Mouse (Mus musculus) fibroblast of lung, adult 2 months (primary cell): ENCODE measurements at regions not wholly inside any gene's neighbourhood (a gene's known extent, or its start where the extent isn't known, plus 50 kb on each side); places are given as distances from the start of the nearest gene placed in this dataset.

ENCODE experiments used
- DNase-seq: peaks from one replicate; pipeline ENCODE4 v3.0.0-alpha.2; 2011; ENCODE audit warnings: low read depth

DNA sequence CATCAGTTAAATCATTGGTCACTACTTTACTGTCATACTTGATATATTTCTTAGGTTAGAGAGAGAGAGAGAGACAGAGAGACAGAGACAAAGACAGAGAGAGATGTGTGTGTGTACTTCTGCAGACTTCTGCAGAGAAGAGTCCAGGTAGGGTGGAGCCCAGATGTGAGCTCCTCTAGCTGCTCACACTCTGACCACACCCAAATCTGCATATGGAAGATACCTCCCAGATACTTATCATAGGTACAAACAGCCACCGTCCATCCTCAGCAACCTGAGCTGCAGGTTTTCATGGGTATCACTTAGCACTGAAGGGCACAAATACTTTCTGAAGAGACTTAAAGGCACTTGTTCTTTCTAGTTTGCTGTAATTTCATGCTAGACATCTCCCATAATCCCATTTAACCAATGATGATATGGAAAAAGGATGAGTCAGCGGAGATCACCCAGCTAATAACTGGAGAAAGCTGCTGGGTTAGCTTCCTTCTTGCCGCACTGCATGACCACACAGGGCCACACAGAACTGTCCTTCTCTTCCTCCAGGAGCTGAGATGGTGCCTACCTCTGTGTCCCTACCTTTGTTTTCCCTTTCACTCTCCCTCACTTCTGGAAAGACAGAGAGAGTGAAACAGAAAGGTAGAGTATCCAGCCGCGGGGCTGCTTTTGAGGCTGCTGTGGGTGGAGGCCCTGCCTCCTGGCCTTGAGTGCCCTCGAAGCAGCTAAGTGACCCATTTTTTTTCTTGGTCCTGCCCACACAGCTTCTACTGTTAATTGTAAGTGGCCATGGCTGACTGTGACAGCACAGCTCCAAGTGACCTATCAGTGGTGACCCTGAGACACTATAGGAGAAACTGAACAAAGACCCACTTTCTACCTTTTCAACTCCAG lies 214.5 kb upstream of the Ankrd55 start:
- DNase-seq, result no peak

DNA sequence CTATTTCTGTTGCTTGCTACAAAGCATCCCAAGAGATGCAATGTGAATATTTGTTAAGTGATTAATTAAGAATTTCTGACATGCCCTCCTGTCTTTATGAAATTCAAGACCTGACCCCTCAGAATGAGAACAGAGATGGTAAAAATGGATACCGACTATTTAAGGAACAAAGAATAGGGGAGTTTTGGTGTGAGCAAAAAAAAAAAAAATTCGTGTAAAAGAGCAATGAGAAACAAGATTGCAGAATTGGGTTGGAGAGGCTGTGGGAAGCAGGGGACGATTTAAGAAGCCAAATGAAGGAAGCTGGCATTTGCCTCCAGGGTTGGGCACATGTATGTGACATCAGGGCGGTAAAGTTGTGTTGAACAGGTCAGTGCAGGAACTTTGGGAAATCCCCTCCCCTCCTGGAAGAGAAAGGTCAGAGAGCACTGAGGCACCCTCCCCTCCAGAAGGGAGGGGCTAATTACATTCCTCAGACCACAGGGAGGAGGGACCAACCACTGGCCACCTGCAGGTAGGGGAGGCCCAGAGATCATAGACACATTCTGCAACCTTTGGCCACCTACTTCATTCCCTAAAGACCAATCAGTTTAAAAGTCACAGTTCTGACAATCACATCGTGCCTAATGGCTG lies 212.3 kb upstream of the Ankrd55 start:
- no peak for DNase-seq

- DNase-seq, result no peak
Observed at GRCm38 (mm10) chr13:112078088-112078487, 210.2 kb upstream of the Ankrd55 start.

DNA sequence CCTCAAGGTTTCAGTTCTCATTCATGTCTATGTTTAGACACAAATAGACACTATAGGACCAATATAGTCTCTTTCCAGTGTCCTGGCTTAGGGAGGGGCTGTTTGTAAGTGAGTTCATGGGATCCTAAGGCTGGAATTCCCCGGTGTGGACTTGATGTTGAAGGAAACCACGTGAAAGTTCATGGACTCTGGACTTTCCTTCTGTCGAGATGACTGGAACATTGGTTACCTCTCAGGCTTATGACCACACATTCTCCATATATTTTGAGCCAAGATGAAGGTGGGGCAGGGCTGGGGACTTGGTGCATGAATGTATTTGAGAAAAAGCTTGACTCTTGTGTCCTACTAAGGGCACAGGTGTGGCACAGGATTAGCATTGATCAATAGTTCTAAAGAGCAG lies 206.3 kb upstream of the Ankrd55 start:
- no peak for DNase-seq

- no peak for DNase-seq
Observed at GRCm38 (mm10) chr13:112084484-112085278, 203.6 kb upstream of the Ankrd55 start.

- DNase-seq, result no peak
Observed at GRCm38 (mm10) chr13:112088312-112088771, 199.9 kb upstream of the Ankrd55 start.

DNA sequence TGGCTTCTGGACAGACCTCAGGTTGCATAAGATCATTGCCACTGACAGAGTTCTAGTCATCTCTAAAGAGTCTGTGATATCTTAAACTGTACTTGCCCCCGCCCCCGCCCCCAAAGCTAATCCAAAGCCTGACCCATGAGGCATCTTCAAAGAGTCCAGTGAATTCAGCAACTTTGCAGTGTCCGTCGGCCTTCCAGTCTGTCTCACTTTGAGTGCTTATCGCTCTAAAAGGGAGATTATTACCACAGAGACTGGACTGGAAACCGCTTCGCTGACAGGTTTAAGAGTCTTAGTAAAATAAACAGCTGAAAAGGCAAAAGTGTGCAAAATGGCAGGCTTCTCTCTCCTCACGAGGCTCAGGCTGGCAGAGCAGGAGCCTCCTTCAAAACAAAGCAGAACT lies 197.5 kb upstream of the Ankrd55 start:
- no peak for DNase-seq

GRCm38 (mm10) chr13:112095595-112096139 lies 192.6 kb upstream of the Ankrd55 start:
- DNase-seq, result no peak

DNA sequence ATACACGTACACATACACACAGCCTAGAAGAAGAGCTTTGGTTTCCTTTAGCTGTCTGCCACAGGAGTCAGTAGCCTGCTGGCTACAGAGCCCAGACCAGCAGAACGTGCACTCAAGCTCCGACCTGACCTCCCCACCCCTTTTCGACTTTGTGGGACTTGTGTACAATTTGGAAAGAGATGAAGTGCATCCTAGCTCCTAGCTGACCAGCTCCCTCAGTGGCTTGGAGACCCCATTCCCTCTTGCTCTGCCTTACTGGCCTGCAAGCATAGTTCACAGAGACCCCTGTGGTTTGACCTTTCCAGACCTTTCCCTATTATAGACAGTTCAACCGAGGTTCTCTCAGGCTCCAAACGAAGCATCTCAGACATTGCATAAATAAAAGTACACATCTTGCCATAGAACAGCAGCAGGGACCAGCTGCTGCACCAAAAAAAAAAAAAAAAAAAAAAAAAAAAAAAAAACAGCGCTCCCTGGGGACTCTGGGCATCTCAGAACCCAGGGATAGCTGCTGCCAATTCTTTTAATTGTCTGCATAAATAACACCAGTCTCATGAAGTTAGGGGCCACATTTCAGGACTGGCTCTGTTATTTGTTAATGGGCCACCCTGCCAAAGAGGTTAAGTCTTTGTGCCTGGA lies 188.2 kb upstream of the Ankrd55 start:
- no peak for DNase-seq

- no peak for DNase-seq
Observed at GRCm38 (mm10) chr13:112100592-112101420, 187.4 kb upstream of the Ankrd55 start.

DNA sequence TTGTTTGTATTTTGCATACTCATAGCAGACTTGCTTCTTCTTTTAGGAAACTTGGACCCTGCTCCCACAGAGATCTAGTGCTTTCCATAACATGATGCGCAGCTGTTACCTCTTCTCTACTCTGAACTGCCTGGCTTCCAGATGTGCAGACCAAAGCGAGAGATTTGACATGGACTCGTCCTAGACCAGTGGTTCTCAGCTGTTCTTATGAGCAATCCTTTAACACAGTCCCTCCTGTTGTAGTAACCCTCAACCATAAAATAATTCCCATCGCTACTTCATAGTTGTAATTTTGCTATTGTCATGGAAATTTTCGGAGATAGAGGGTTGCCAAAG lies 186.9 kb upstream of the Ankrd55 start:
- DNase-seq, result no peak

DNA sequence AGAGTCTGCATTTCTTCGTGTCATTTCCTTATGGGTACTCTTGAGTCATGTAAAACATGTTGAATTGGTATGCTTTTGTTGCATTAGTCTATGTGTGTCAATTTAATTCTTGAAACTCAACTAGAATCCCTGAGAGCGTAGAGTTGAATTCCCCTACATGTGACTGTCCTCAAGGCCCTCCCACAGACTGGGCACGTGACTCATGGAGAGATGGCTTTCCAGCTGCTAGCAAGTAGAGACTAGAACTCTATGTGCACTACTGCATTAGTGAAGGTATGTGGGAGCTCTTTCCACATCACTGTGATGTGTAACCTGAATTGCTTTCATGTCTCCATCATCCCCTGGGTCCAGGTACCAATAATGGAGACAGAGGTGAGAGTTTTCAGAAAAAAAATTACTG lies 182.3 kb upstream of the Ankrd55 start:
- DNase-seq, result no peak

GRCm38 (mm10) chr13:112114741-112115201 lies 173.5 kb upstream of the Ankrd55 start:
- peak; percentile 63 for DNase-seq

DNA sequence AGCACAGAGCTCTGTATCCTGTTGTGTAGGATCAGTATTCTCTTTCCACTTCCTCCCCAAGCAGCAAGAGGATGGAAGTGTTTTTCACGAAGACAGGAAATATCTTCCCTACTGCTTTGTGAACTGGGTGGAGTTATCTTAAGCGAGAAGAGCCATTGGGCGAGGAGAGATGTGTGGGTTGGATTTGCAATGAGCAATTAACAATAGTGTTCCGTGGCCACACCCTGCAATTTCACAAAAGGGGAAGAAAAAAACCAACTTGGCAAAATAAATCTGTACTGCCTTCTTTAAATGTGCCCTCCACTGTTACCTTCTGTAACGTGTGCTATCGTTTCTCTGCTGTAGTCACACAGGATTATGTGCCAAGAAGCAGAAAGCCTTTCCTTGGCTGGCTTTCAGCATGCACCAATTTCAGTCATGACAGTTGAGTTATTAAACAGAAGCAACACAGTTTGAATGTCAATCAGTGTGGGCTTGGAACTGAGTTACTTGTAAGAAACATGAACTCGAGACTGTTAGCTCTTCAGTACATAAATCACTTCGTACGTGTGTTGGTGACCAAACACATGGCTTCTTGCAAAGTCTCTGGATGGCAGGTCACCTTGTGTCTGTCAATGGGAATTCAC lies 172.0 kb upstream of the Ankrd55 start:
- no peak for DNase-seq

- no peak for DNase-seq
Observed at GRCm38 (mm10) chr13:112118564-112118963, 169.7 kb upstream of the Ankrd55 start.

DNA sequence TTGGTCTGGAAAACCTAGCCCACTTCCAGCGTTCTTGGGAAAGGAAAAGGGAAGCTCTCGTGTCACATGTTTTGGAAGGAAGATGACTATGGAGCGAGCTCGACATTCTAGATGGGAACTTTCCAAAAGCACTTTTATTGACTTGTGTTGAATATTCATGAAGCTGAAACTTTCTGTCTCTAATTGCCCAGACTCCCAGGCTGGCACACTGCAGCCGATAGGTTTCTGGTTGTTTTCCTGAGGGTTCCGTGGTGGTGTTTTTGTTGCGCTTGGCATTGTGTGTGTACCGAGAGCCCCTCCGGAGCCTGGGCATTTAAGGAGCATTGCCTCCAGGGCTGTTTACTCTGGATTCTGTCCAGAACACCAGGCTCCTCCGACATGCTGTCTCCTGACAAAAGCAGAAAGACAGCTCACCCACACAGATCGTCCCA lies 168.6 kb upstream of the Ankrd55 start:
- no peak for DNase-seq

DNA sequence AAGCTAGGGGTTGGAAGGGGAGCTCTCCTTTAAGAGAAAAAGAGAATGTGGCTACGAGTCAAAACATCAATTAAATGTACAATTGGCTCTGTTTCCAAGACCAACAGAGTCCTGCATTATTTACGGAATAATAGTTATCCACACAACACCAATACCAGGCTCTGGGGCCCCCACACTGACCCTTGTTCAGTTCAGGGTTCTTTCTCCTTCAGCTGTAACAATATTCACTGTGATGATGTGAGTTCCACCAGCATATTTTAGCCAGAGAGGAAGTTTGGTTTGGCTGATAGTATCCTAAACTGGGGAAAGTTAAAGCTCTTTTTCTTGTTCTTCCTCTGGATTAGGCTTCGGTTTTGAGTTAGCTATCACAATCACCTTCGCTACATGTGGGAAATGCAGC lies 167.9 kb upstream of the Ankrd55 start:
- no peak for DNase-seq

DNA sequence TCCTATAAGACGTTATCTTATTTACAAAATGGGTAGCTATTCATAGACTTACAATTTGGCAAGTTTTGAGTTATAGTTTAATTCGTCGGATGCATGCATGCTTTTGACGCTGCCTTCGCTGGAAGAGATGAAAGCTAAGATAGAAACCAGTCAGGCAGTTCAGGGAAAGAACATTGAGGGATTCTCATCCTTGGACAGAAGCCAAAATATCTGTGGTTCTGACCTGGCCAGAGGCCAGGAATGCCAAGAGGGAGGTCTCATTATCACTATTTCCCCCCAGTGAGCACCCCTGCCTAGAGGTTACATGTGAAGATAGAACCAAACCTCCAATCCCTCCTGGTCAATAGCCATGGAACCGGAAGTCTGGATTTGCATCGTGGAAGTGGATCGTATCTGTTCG lies 167.1 kb upstream of the Ankrd55 start:
- DNase-seq, result no peak

DNA sequence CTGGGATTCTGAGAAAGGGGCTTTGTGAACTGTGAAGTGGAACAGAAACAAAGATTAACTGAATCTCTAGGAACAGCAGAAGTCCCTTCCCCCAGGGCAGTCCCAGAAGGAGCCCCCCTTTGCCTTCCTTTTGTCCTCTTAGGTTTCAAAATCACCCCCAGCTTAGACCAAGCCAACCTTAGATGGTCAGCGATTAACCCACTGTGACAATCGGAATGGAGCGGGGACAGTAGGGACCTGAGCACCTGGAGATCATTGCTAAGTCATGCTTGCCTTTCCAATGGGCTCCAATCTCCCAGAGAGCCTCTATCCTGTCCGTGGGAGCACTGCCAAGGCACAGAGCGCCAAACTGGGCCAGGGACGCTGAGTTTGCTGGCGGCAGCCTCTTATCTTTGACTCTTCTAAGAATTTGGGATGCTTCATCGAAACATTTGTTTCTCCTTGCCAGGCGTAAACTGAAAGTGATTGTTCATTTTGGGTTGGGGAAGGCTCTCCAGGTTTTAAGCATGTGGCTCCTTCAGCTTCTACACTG lies 165.3 kb upstream of the Ankrd55 start:
- DNase-seq, result no peak
